Mouse (Mus musculus) ES-Bruce4 (cell line): ENCODE results near the gene Gm3417. TPM values are rescaled to one million over a fixed set of nuclear protein-coding genes. Genes with fewer than 3 reads are reported as not detected.
"Not testable (repeated sequence)": the region's sequence is repeated elsewhere in the genome, so short reads cannot be mapped to it uniquely, and the experiment has no call there.

Experiments
- H3K27ac ChIP-seq: 2 replicates; pipeline ENCODE4 v1.5.1; 2012; ENCODE audit warnings: low read length, inconsistent platforms; ENCODE audit not compliant: insufficient read depth
- H3K27me3 ChIP-seq: 2 replicates; pipeline ENCODE4 v1.6.1; 2012; ENCODE audit warnings: mild to moderate bottlenecking, low read length, inconsistent platforms; ENCODE audit not compliant: control insufficient read depth, poor library complexity, insufficient read depth, severe bottlenecking
- H3K36me3 ChIP-seq: 2 replicates; pipeline ENCODE4 v1.6.1; 2012; ENCODE audit warnings: inconsistent platforms, mild to moderate bottlenecking, low read length, moderate library complexity; ENCODE audit not compliant: control insufficient read depth, poor library complexity, insufficient read depth, severe bottlenecking
- H3K4me1 ChIP-seq: one replicate; pipeline ENCODE4 v1.8.1; 2011; ENCODE audit warnings: low read length; ENCODE audit not compliant: control insufficient read depth, insufficient read depth
- H3K4me3 ChIP-seq: 2 replicates; pipeline ENCODE4 v1.5.1; 2011; ENCODE audit warnings: low read depth, mild to moderate bottlenecking, low read length
- H3K9ac ChIP-seq: 2 replicates; pipeline ENCODE4 v1.6.1; 2012; ENCODE audit warnings: low read depth, mild to moderate bottlenecking, inconsistent platforms; ENCODE audit not compliant: poor library complexity, severe bottlenecking
- H3K9me3 ChIP-seq: replicated peaks from 2 replicates; pipeline ENCODE4 v1.6.1; 2012; ENCODE audit warnings: mild to moderate bottlenecking, low read length, inconsistent platforms; ENCODE audit not compliant: control insufficient read depth, poor library complexity, insufficient read depth, severe bottlenecking
- CTCF ChIP-seq: IDR thresholded peaks from one replicate; pipeline ENCODE4 v1.8.1; 2011; ENCODE audit warnings: low read depth, low read length
- EP300 ChIP-seq: IDR thresholded peaks from 2 replicates; pipeline ENCODE4 v1.6.1; 2011; ENCODE audit warnings: low read depth, low read length; ENCODE audit not compliant: insufficient read depth
- POLR2A ChIP-seq: IDR thresholded peaks from one replicate; pipeline ENCODE4 v1.8.1; 2011; ENCODE audit warnings: low read length; ENCODE audit not compliant: insufficient read depth
- polyA plus RNA-seq: library from polyadenylated mRNA; stranded (reverse); fragments of >200 nt; gene quantifications from 2 replicates; pipeline ENCODE4 v1.2.4, GENCODE M21; 2011; ENCODE audit warnings: low read depth; ENCODE audit not compliant: missing spikeins, insufficient read depth, insufficient read length

The Gm3417 gene
- polyA plus RNA-seq, 1 experiment = not detected

DNA sequence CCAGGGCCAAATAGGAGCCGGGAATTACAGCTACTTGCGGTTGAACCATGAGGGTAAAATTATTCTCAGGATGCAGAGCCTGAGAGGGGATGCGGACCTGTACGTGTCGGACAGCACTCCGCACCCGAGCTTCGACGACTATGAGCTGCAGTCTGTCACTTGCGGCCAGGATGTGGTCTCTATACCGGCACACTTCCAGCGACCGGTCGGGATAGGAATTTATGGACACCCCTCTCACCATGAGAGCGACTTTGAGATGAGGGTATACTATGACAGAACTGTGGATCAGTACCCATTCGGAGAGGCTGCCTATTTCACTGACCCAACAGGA lies 34.9 kb downstream of the Gm3417 start:
- H3K9me3 ChIP-seq = no peaks in the 10 kb centered on the region
- no peaks in the 10 kb centered on the region for H3K27me3 ChIP-seq
- H3K4me3 ChIP-seq = peak overlapping the region; percentile 92
- H3K4me1 ChIP-seq = no peaks in the 10 kb centered on the region
- peaks cover 19% of the 10 kb centered on the region; the same call in 1 of the 2 replicates for H3K36me3 ChIP-seq
- TF ChIP-seq CTCF = no peak
- TF ChIP-seq EP300 = no peak
- no peak for TF ChIP-seq POLR2A
- peak overlapping the region; percentile 65 for H3K9ac ChIP-seq
- no peak overlapping the region for H3K27ac ChIP-seq

DNA sequence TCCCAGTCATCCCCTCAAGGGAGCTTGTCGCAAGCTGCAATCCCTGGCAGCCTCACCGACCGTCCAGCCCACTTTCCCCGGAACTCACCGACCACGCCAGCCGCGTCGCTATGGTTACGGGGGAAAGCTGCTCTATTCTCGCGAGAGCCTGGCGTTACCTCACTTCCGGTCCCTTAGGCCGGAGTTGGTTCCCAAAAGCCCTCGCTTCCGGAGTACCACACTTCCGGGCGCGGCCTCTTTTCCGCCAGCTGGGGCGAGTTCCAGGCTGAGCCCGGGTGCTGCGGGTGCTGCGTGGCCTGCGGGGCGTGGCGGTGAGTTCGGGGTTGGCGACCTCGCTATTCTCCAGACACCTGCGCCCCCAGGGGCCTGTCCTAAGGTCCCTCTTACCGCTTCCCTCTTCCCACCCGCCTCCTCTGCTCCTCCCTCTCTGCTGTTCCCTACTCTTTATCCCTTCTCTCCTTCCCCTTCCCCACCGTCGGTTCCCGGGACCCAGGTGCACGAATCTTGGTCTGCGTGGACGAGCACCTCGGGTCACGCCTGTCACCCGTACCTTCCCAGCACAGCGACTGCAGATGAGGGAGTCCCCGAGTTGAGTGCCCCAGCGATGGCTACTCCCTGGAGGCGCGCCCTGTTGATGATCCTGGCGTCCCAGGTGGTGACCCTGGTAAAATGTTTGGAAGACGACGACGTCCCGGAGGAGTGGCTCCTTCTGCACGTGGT lies 35.4 kb downstream of the Gm3417 start, which contains the start of the genes Wdr27 and 1600012H06Rik:
Wdr27 (minus strand) TSS at position 150 of the 720 bp plus-strand sequence.
1600012H06Rik (plus strand) TSS at position 176 of the 720 bp plus-strand sequence.
- Histone ChIP-seq H3K36me3 (peaks cover 16% of the 10 kb centered on the region; the same call in 1 of the 2 replicates), H3K27ac (no peak within 1 kb of the TSS; the same call in 1 of the 2 replicates), H3K9ac (peak within 1 kb of the TSS; percentile 65), H3K4me1 (no peaks in the 10 kb centered on the region), H3K4me3 (peak within 1 kb of the TSS; percentile 92), H3K9me3 (no peaks in the 10 kb centered on the region), H3K27me3 (no peaks in the 10 kb centered on the region)
- 0 out of 2 replicates have a peak, but pooled peaks have one; percentile 46 for TF ChIP-seq EP300
- TF ChIP-seq POLR2A = no peak

DNA sequence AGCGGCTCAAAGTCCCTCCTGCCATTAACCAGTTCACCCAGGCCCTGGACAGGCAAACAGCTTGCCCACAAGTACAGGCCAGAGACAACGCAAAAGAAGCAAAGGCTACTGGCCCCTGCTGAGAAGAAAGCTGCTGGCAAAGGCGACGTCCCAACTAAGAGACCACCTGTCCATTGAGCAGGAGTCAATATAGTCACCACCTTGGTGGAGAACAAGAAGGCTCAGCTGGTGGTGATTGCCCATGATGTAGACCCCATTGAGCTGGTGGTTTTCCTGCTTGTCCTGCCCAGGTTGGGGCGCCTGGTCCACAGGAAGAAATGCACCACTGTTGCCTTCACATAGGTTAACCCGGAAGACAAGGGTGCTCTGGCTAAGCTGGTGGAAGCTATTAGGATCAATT lies 36.4 kb downstream of the Gm3417 start:
- not testable (repeated sequence) for H3K4me3 ChIP-seq, H3K27ac ChIP-seq, H3K9me3 ChIP-seq, H3K4me1 ChIP-seq, H3K27me3 ChIP-seq
- peaks cover 15% of the 10 kb centered on the region; the same call in 1 of the 2 replicates for H3K36me3 ChIP-seq
- peak overlapping the region; percentile 65; the same call in 1 of the 2 replicates for H3K9ac ChIP-seq

DNA sequence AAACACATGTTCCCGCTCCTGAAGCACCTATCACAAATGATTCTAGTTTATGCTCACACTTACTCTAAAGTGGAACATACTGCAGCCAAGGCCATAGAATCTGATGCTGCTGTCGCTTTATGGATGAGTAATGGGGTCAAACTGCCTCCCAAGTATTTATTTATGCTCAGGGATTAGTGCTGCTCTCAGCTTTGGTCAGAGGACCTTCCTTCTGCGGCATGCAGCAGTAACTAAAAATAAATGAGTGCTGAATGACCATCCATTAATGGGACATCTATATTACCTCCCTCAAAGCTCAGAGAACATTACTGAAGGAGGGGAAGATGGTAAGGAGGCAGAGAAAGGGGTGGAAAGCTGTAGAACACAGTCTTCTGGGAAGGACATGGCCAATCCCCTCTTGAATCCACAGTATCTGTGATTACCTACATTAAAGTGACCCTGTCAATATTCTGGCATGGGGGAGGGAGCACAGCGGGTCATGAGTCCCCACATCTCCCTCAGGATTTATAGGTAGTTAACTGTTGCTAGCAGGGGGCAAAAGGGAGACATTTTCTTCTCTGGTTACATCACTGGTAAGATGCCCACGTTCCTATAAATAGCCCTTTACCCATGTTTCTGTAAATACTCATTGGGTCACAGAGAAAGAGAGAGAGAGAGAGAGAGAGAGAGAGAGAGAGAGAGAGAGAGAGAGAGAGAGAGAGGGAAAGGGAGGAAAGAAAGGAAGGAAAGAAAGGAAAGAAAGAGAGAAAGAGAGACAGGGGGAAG lies 42.6 kb downstream of the Gm3417 start:
- H3K9ac ChIP-seq = no peak overlapping the region
- TF ChIP-seq CTCF (no peak), EP300 (no peak), POLR2A (no peak)
- H3K4me3 ChIP-seq = no peak overlapping the region
- H3K27me3 ChIP-seq = no peaks in the 10 kb centered on the region
- no peaks in the 10 kb centered on the region for H3K36me3 ChIP-seq
- H3K4me1 ChIP-seq = no peaks in the 10 kb centered on the region
- H3K27ac ChIP-seq = no peak overlapping the region
- H3K9me3 ChIP-seq = no peaks in the 10 kb centered on the region

DNA sequence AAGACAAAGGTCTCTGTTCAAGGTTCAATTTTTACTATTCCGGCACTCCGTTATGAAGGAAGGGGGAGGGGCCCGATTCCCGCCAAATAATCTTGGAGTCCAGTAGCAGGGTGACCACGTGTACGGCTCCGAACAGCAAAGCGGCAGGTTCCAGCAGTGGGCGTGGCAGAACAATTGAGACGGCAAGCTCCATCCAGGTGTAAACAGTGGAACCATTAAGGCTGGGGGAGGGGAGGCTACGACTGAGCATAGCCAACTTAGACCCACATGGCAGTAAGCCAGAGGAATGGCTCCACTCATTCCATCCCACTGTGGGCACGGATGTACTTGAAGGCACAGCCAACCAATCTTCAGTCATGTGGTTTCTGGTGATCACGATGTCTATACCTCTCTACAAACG lies 43.3 kb downstream of the Gm3417 start:
- TF ChIP-seq EP300 = 0 out of 2 replicates have a peak, but pooled peaks have one; percentile 35
- not testable (repeated sequence) for H3K9me3 ChIP-seq

DNA sequence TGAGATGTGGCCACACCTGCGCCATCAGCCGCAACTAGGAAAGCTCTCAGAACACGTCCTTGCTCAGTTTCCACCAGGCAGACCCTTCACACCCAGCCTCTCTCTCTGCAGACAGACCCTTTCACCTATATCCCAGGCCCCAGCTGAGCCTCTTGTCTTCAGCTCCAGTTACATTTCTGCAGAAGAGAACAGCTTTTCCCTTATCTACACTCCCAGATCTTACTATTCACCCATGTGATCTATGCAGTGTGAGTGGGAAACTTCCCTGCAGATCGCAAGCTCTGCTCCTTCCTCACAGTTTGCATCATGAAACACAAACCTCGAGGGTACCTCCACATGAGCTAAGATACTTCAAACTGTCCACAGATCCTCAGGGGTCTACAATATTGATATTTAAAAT lies 47.1 kb downstream of the Gm3417 start:
- no peak for TF ChIP-seq CTCF
- TF ChIP-seq EP300 = no peak
- TF ChIP-seq POLR2A = no peak
- no peaks in the 10 kb centered on the region for H3K36me3 ChIP-seq
- H3K4me3 ChIP-seq = no peak overlapping the region
- H3K9ac ChIP-seq = no peak overlapping the region
- no peaks in the 10 kb centered on the region for H3K27me3 ChIP-seq
- no peaks in the 10 kb centered on the region for H3K9me3 ChIP-seq
- H3K4me1 ChIP-seq = no peaks in the 10 kb centered on the region
- no peak overlapping the region for H3K27ac ChIP-seq

More for the DNA sequence above, 43.3 kb downstream of the Gm3417 start:
- not testable (repeated sequence) for H3K4me3 ChIP-seq, H3K27ac ChIP-seq, H3K9ac ChIP-seq, H3K27me3 ChIP-seq, H3K36me3 ChIP-seq, H3K4me1 ChIP-seq
